Mouse (Mus musculus) MEL (cell line): ENCODE measurements at regions not wholly inside any gene's neighbourhood (a gene's known extent, or its start where the extent isn't known, plus 50 kb on each side); places are given as distances from the start of the nearest gene placed in this dataset.

Experiments
- CTCF ChIP-seq, 3 experiments: IDR thresholded peaks in 2 of 3; conservative IDR thresholded peaks in 1 of 3; 2 replicates each; pipeline ENCODE4 v1.5.1; 2011 to 2012; ENCODE audit warnings: low read length in 3 of 3, low read depth in 2 of 3, mild to moderate bottlenecking in 2 of 3, improper control_type of control experiment in 1 of 3, inconsistent platforms in 1 of 3, mixed read lengths in 1 of 3, moderate library complexity in 1 of 3; ENCODE audit not compliant: control insufficient read depth in 1 of 3, insufficient read depth in 1 of 3, poor library complexity in 1 of 3, severe bottlenecking in 1 of 3
- MAFK ChIP-seq: IDR thresholded peaks from 2 replicates; pipeline ENCODE4 v1.6.1; 2011; ENCODE audit warnings: low read depth, mild to moderate bottlenecking, low read length, improper control_type of control experiment, borderline replicate concordance
- RCOR1 ChIP-seq: IDR thresholded peaks from 2 replicates; pipeline ENCODE4 v1.6.1; 2012; ENCODE audit warnings: low read depth, mild to moderate bottlenecking, inconsistent platforms, low read length, improper control_type of control experiment
- TAL1 ChIP-seq: IDR thresholded peaks from 2 replicates; pipeline ENCODE4 v1.6.1; 2012; ENCODE audit warnings: mild to moderate bottlenecking, inconsistent platforms, low read length, moderate library complexity, mixed read lengths
- ZMIZ1 ChIP-seq: IDR thresholded peaks from 2 replicates; pipeline ENCODE4 v1.6.1; 2012; ENCODE audit warnings: low read depth, mild to moderate bottlenecking, inconsistent platforms, low read length, improper control_type of control experiment, moderate library complexity

- TF ChIP-seq CTCF (IDR thresholded peaks at IDR 0.05 in 2 of 3, conservative IDR thresholded peaks at IDR 0.05 in 1 of 3; ENCODE audit: control insufficient read depth in 1 of 3, insufficient read depth in 1 of 3, low read depth in 2 of 3, low read length in 3 of 3, poor library complexity in 1 of 3, severe bottlenecking in 1 of 3) (no peak), TAL1 (no peak), ZMIZ1 (no peak), MAFK (no peak), RCOR1 (no peak)
These were observed 129.0 kb upstream of the Cox10 start for GRCm38 (mm10) chr11:64208306-64208705.
